Mouse (Mus musculus): ENCODE results near the gene Tex14. TPM values are rescaled to one million over a fixed set of nuclear protein-coding genes. Genes with fewer than 3 reads are reported as not detected.
A peak's percentile ranks its signal among the peaks of the same experiment; 100 is the strongest.
"Not testable (repeated sequence)": the region's sequence is repeated elsewhere in the genome, so short reads cannot be mapped to it uniquely, and the experiment has no call there.

Gene Tex14
- polyA plus RNA-seq, 1 experiment from 2014 or later: 0.70 TPM

DNA sequence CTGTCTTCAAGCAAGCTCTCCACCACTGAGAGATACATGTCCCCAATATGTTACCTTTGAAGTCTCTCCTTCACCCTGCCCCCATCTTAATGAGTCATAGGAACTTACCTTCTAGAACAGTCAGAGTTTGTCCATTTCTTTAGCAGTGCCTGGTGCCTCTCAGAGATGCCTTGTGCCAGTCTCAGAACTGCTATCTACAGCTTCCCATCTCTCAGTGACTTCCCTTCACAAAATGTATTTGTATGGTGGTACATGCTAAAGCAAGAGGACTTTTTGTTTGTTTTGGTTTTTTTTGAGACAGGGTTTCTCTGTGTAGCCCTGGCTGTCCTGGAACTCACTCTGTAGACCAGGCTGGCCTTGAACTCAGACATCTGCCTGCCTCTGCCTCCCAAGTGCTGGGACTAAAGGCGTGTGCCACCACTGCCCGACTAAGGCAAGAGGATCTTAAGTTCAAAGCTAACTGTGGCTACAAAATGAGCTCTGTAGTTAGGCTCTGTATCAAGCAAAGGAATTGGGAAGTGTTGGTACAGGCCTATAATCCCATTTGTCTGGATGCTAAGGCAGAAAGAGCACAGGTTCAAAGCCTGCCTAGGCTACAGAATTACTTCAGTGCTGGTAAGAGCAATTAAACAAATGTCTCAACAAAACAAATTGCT lies 49.3 kb downstream of the Tex14 start:
- H3K4me2 ChIP-seq (ENCODE audit: low read depth, low read length): no peak overlapping the region
- no peaks in the 10 kb centered on the region for H3K27me3 ChIP-seq (replicated peaks; ENCODE audit: control insufficient read depth, insufficient read depth, low read length)
- 0 out of 2 replicates have a peak overlapping the region, but pooled peaks have one; percentile 18 for H3K27ac ChIP-seq (ENCODE audit: low read length)
- no peak for ATAC-seq
- H3K4me3 ChIP-seq (ENCODE audit: low read length): no peak overlapping the region
- H3K9ac ChIP-seq (ENCODE audit: low read depth, low read length): no peak overlapping the region
- H3K36me3 ChIP-seq (ENCODE audit: control insufficient read depth, insufficient read depth, low read length): no peaks in the 10 kb centered on the region
- WGBS: 82% methylated on average over 2 of the region's 2 CpGs
- H3K9me3 ChIP-seq (ENCODE audit: control insufficient read depth, low read length): no peaks in the 10 kb centered on the region
- H3K4me1 ChIP-seq (ENCODE audit: control insufficient read depth, insufficient read depth, low read length): peaks cover 3% of the 10 kb centered on the region; the same call in 1 of the 2 replicates

- no peak for ATAC-seq
- WGBS: 87% methylated on average over 5 of the region's 5 CpGs
- H3K4me1 ChIP-seq (ENCODE audit: control insufficient read depth, insufficient read depth, low read length): peaks cover 3% of the 10 kb centered on the region; the same call in 1 of the 2 replicates
- H3K4me2 ChIP-seq (ENCODE audit: low read depth, low read length): no peak overlapping the region
- H3K4me3 ChIP-seq (ENCODE audit: low read length): no peak overlapping the region
- no peaks in the 10 kb centered on the region for H3K36me3 ChIP-seq (ENCODE audit: control insufficient read depth, insufficient read depth, low read length)
- no peak overlapping the region for H3K27ac ChIP-seq (ENCODE audit: low read length)
- no peaks in the 10 kb centered on the region for H3K27me3 ChIP-seq (replicated peaks; ENCODE audit: control insufficient read depth, insufficient read depth, low read length)
- no peaks in the 10 kb centered on the region for H3K9me3 ChIP-seq (ENCODE audit: control insufficient read depth, low read length)
- no peak overlapping the region for H3K9ac ChIP-seq (ENCODE audit: low read depth, low read length)
These were observed 50.7 kb downstream of the Tex14 start for GRCm38 (mm10) chr11:87455573-87455972.

GRCm38 (mm10) chr11:87455984-87456383 lies 51.1 kb downstream of the Tex14 start:
- Histone ChIP-seq H3K27ac (ENCODE audit: low read length) (no peak overlapping the region), H3K9me3 (ENCODE audit: control insufficient read depth, low read length) (no peaks in the 10 kb centered on the region), H3K27me3 (replicated peaks; ENCODE audit: control insufficient read depth, insufficient read depth, low read length) (no peaks in the 10 kb centered on the region), H3K4me1 (ENCODE audit: control insufficient read depth, insufficient read depth, low read length) (peaks cover 3% of the 10 kb centered on the region; the same call in 1 of the 2 replicates), H3K36me3 (ENCODE audit: control insufficient read depth, insufficient read depth, low read length) (no peaks in the 10 kb centered on the region), H3K4me2 (ENCODE audit: low read depth, low read length) (no peak overlapping the region), H3K4me3 (ENCODE audit: low read length) (no peak overlapping the region), H3K9ac (ENCODE audit: low read depth, low read length) (no peak overlapping the region)
- 82% methylated on average over 4 of the region's 4 CpGs for WGBS
- ATAC-seq: peak; percentile 52; the same call in 1 of the 2 replicates

GRCm38 (mm10) chr11:87460566-87460965 lies 55.7 kb downstream of the Tex14 start:
- Histone ChIP-seq H3K27ac (ENCODE audit: low read length) (no peak overlapping the region), H3K4me1 (ENCODE audit: control insufficient read depth, insufficient read depth, low read length) (no peaks in the 10 kb centered on the region), H3K9me3 (ENCODE audit: control insufficient read depth, low read length) (no peaks in the 10 kb centered on the region), H3K4me2 (ENCODE audit: low read depth, low read length) (no peak overlapping the region), H3K4me3 (ENCODE audit: low read length) (no peak overlapping the region), H3K9ac (ENCODE audit: low read depth, low read length) (no peak overlapping the region), H3K27me3 (replicated peaks; ENCODE audit: control insufficient read depth, insufficient read depth, low read length) (no peaks in the 10 kb centered on the region), H3K36me3 (ENCODE audit: control insufficient read depth, insufficient read depth, low read length) (no peaks in the 10 kb centered on the region)
- WGBS: 93% methylated on average over 6 of the region's 6 CpGs
- ATAC-seq: no peak

DNA sequence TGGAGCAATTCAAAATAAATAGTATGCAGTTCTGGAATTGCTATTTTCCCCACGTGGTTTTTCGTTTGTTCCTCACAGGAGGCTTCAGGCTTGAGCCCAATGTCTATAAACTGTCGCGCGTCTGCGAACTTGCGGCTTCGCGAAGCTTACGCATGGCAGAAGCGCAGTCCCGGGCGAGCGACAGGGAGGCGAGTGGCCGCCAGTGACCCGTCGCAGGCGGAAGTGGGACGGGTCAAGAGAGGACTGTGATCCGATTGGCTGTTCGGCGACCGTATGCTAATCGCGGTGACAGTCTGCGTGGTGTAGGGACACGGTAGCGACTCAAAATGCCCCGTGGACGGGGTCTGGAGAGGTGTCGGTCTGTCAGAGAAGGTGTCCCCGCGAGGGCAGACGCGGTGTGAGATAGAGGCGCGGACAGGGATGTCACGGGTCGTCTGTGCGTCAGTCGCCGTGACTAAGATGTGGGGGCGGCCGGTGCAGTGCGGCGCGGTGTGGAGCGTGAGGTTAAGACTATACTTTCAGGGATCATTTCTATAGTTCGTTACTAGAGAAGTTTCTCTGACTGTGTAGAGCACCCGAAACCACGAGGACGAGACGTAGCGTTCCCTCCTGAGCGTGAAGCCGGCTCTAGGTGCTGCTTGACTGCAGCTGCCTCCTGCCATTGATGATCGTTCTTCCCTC lies 57.1 kb downstream of the Tex14 start:
- not testable (repeated sequence) for H3K9me3 ChIP-seq (ENCODE audit: control insufficient read depth, low read length); H3K36me3 ChIP-seq (ENCODE audit: control insufficient read depth, insufficient read depth, low read length); H3K4me1 ChIP-seq (ENCODE audit: control insufficient read depth, insufficient read depth, low read length); H3K27me3 ChIP-seq (replicated peaks; ENCODE audit: control insufficient read depth, insufficient read depth, low read length); H3K27ac ChIP-seq (ENCODE audit: low read length)
- WGBS: under 1% methylated on average over 20 of the region's 58 CpGs
- peak overlapping the region; percentile 53 for H3K4me2 ChIP-seq (ENCODE audit: low read depth, low read length)
- H3K4me3 ChIP-seq (ENCODE audit: low read length): peak overlapping the region; percentile 39
- ATAC-seq: peak; percentile 99
- peak overlapping the region; percentile 59 for H3K9ac ChIP-seq (ENCODE audit: low read depth, low read length)

GRCm38 (mm10) chr11:87462461-87463242 lies 57.8 kb downstream of the Tex14 start:
- Histone ChIP-seq H3K9ac (ENCODE audit: low read depth, low read length) (no peak overlapping the region), H3K9me3 (ENCODE audit: control insufficient read depth, low read length) (no peaks in the 10 kb centered on the region), H3K27me3 (replicated peaks; ENCODE audit: control insufficient read depth, insufficient read depth, low read length) (no peaks in the 10 kb centered on the region), H3K4me1 (ENCODE audit: control insufficient read depth, insufficient read depth, low read length) (peaks cover 2% of the 10 kb centered on the region), H3K4me2 (ENCODE audit: low read depth, low read length) (no peak overlapping the region), H3K4me3 (ENCODE audit: low read length) (no peak overlapping the region), H3K27ac (ENCODE audit: low read length) (peak overlapping the region; percentile 77), H3K36me3 (ENCODE audit: control insufficient read depth, insufficient read depth, low read length) (no peaks in the 10 kb centered on the region)
- WGBS: 7% methylated on average over 9 of the region's 9 CpGs
- peak; percentile 27 for ATAC-seq

GRCm38 (mm10) chr11:87463243-87463540 lies 58.3 kb downstream of the Tex14 start:
- no peaks in the 10 kb centered on the region for H3K9me3 ChIP-seq (ENCODE audit: control insufficient read depth, low read length)
- WGBS: 50% methylated on average over 5 of the region's 5 CpGs
- no peak for ATAC-seq
- peaks cover 5% of the 10 kb centered on the region for H3K4me1 ChIP-seq (ENCODE audit: control insufficient read depth, insufficient read depth, low read length)
- no peaks in the 10 kb centered on the region for H3K36me3 ChIP-seq (ENCODE audit: control insufficient read depth, insufficient read depth, low read length)
- H3K27ac ChIP-seq (ENCODE audit: low read length): no peak overlapping the region
- no peak overlapping the region for H3K4me3 ChIP-seq (ENCODE audit: low read length)
- no peak overlapping the region for H3K9ac ChIP-seq (ENCODE audit: low read depth, low read length)
- H3K4me2 ChIP-seq (ENCODE audit: low read depth, low read length): no peak overlapping the region
- H3K27me3 ChIP-seq (replicated peaks; ENCODE audit: control insufficient read depth, insufficient read depth, low read length): no peaks in the 10 kb centered on the region

- ATAC-seq; H3K27ac ChIP-seq (ENCODE audit: low read length); H3K4me3 ChIP-seq (ENCODE audit: low read length); H3K9ac ChIP-seq (ENCODE audit: low read depth, low read length); H3K4me1 ChIP-seq (ENCODE audit: control insufficient read depth, insufficient read depth, low read length); H3K9me3 ChIP-seq (ENCODE audit: control insufficient read depth, low read length); H3K36me3 ChIP-seq (ENCODE audit: control insufficient read depth, insufficient read depth, low read length); H3K27me3 ChIP-seq (replicated peaks; ENCODE audit: control insufficient read depth, insufficient read depth, low read length); H3K4me2 ChIP-seq (ENCODE audit: low read depth, low read length): not testable (repeated sequence)
- 77% methylated on average over 4 of the region's 4 CpGs for whole genome bisulfite sequencing
These were observed 59.0 kb downstream of the Tex14 start for GRCm38 (mm10) chr11:87463792-87464430.

- no peak overlapping the region for H3K4me3 ChIP-seq (ENCODE audit: low read length)
- no peaks in the 10 kb centered on the region for H3K27me3 ChIP-seq (replicated peaks; ENCODE audit: control insufficient read depth, insufficient read depth, low read length)
- H3K9ac ChIP-seq (ENCODE audit: low read depth, low read length): no peak overlapping the region
- H3K36me3 ChIP-seq (ENCODE audit: control insufficient read depth, insufficient read depth, low read length): no peaks in the 10 kb centered on the region
- peak overlapping the region; percentile 55; the same call in 1 of the 2 replicates for H3K27ac ChIP-seq (ENCODE audit: low read length)
- no peak overlapping the region for H3K4me2 ChIP-seq (ENCODE audit: low read depth, low read length)
- WGBS: 55% methylated on average over 6 of the region's 6 CpGs
- ATAC-seq: no peak
- peaks cover 5% of the 10 kb centered on the region for H3K4me1 ChIP-seq (ENCODE audit: control insufficient read depth, insufficient read depth, low read length)
- no peaks in the 10 kb centered on the region for H3K9me3 ChIP-seq (ENCODE audit: control insufficient read depth, low read length)
These were observed 61.2 kb downstream of the Tex14 start for GRCm38 (mm10) chr11:87465990-87466593.
